Mouse (Mus musculus) lung, postnatal 0 days (tissue): ENCODE data around the gene Eif3f.

Source experiments
- CTCF ChIP-seq: IDR thresholded peaks from 2 replicates; pipeline ENCODE4 v1.5.1; 2016; ENCODE audit warnings: antibody characterized with exemption, mild to moderate bottlenecking
- EP300 ChIP-seq: IDR thresholded peaks from 2 replicates; pipeline ENCODE4 v1.6.1; 2016; ENCODE audit warnings: antibody characterized with exemption, mild to moderate bottlenecking, control low read depth

DNA sequence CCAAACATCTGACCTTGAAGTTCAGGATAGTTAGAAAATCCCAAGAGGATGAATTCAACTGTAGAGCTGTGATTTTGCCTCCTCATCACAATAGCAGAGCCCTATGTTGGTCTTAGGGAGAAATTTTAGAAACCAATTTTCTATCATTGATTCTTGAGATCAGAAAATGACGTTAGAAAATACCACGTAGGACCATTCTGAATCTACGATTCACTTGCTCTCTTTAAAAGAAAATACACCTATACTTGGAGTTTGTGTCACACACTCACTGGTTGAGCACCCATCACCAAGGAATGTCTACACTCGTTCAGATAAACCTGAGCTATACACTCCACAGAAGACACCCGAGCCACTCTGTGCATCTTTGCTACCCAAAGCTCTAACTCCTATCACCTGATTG lies 39.9 kb upstream of the Eif3f start, which contains the start of gene Olfr519:
- TF ChIP-seq CTCF: no peak
- no peak for TF ChIP-seq EP300
